Mouse (Mus musculus) stomach, embryonic 15.5 days (tissue): ENCODE results near the gene 1700009N14Rik. TPM values are rescaled to one million over a fixed set of nuclear protein-coding genes. Genes with fewer than 3 reads are reported as not detected.

ENCODE experiments used
- ATAC-seq: fragments of 200-750 bp; cut with Nextera tagmentation; 2 replicates; pipeline ENCODE4 v1.8.0; 2017; ENCODE audit warnings: low read depth, moderate number of reproducible peaks, moderate TSS enrichment; ENCODE audit not compliant: insufficient read depth, low FRiP score
- H3K27ac ChIP-seq: fragments of 300-500 bp; sonication (generic); 2 replicates; pipeline ENCODE4 v1.5.1; 2015; ENCODE audit warnings: mild to moderate bottlenecking, inconsistent platforms
- H3K27me3 ChIP-seq: fragments of 300-500 bp; sonication (generic); replicated peaks from 2 replicates; pipeline ENCODE4 v1.6.1; 2015; ENCODE audit warnings: inconsistent platforms
- H3K36me3 ChIP-seq: fragments of 300-500 bp; sonication (generic); 2 replicates; pipeline ENCODE4 v1.6.1; 2015; ENCODE audit warnings: inconsistent platforms
- H3K4me1 ChIP-seq: fragments of 300-500 bp; sonication (generic); 2 replicates; pipeline ENCODE4 v1.6.1; 2015; ENCODE audit warnings: inconsistent platforms
- H3K4me2 ChIP-seq: fragments of 300-500 bp; sonication (generic); 2 replicates; pipeline ENCODE4 v1.6.1; 2015; ENCODE audit warnings: mild to moderate bottlenecking, inconsistent platforms
- H3K4me3 ChIP-seq: fragments of 300-500 bp; sonication (generic); replicated peaks from 2 replicates; pipeline ENCODE4 v1.5.1; 2015; ENCODE audit warnings: inconsistent platforms
- H3K9ac ChIP-seq: fragments of 300-500 bp; sonication (generic); 2 replicates; pipeline ENCODE4 v1.6.1; 2015; ENCODE audit warnings: inconsistent platforms
- H3K9me3 ChIP-seq: fragments of 300-500 bp; sonication (generic); 2 replicates; pipeline ENCODE4 v1.6.1; 2016; ENCODE audit warnings: inconsistent platforms
- WGBS: fragments of 180-500 bp; shearing (Covaris S2); methylation state at CpG from one replicate; pipeline ENCODE4 v1.1.7; 2015; 5-methylcytosine and 5-hydroxymethylcytosine counted together
- polyA plus RNA-seq: library from polyadenylated mRNA; unstranded; fragments of >200 nt; fragmentation: Nextera tagmentation; extraction: Ambion mirVana; gene quantifications from 2 replicates; pipeline ENCODE4 v1.2.1, GENCODE M21; 2015

Gene 1700009N14Rik
- polyA plus RNA-seq = 0.10 and 0.17 TPM in 2 replicates

DNA sequence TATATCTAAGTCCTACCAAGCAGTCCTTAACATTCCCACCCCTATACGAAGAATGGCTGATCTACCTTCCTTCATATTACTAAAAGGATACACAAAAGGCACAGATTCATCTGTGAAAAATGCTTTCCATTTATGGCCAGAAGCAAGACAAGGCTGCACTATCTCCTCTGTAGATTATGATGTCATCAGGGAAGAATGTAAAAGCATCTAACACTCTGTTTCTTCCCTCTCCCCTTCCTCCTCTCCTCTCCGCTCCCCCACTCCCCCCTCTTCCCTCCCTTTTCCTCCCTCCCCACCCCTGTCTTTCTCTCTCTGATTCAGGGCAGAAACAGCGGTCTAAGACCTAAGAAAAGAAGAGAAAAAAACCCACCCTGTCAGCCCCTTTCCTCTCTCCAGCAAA is at the start of gene 1700009N14Rik:
Gene 1700009N14Rik (plus strand): TSS at position 227 of the 400 bp plus-strand sequence.
- H3K36me3 ChIP-seq = no peaks in the 10 kb centered on the region
- H3K9me3 ChIP-seq = no peaks in the 10 kb centered on the region
- no peak within 1 kb of the TSS for H3K4me2 ChIP-seq
- H3K4me3 ChIP-seq = no peak within 1 kb of the TSS
- H3K27ac ChIP-seq = no peak within 1 kb of the TSS
- H3K4me1 ChIP-seq = no peaks in the 10 kb centered on the region
- WGBS = 46% methylated on average over 3 of the region's 3 CpGs
- no peak for ATAC-seq
- H3K27me3 ChIP-seq = no peaks in the 10 kb centered on the region
- no peak within 1 kb of the TSS for H3K9ac ChIP-seq

DNA sequence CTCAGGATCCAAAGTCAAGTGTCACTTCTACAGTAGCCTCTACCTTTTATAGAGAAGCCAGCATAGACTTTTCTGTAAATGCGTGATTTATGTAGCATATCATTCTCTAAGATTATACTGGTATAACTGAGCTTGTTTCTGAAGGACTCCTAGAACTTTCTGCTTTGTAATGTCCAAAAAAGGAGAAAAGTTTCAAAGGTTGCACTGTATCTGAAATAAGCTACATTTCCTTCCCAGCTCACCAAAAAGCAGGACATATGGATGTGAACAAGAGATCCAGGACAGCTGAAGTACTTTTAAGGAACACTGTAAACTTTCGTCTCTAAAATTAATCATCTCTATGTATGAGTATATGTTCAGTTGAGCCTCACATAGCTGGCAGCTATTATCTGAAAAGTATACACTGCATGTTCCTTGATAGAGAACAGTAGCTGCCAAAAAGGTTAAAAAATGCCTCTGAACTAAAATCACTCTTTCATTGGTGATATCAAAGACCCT is 12.2 kb upstream of the 1700009N14Rik start:
- H3K4me1 ChIP-seq = no peaks in the 10 kb centered on the region
- no peaks in the 10 kb centered on the region for H3K36me3 ChIP-seq
- WGBS = 67% methylated on average over 2 of the region's 2 CpGs
- H3K4me3 ChIP-seq = no peak overlapping the region
- ATAC-seq = no peak
- H3K4me2 ChIP-seq = no peak overlapping the region
- no peaks in the 10 kb centered on the region for H3K9me3 ChIP-seq
- no peak overlapping the region for H3K27ac ChIP-seq
- no peaks in the 10 kb centered on the region for H3K27me3 ChIP-seq
- no peak overlapping the region for H3K9ac ChIP-seq

DNA sequence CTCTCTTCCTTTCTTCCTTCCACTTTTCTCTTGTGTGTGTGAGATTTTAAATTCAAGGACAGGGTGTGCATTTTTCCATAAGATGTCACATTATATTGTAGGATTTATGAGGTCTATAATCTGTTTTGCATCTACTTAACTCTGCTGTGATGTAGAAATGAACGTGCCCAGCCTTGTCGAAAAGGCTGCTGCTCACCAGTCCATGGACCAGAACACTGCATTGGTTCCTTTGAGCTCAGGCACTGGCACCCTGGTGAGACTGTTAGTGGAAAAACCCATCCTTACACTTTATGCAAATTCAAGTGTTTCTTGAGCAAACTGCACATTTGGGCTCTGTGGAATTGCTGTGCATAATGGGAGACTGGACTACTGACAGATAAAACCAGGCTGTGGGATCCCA is 24.2 kb downstream of the 1700009N14Rik start:
- Histone ChIP-seq H3K27me3 (no peaks in the 10 kb centered on the region), H3K9ac (no peak overlapping the region), H3K4me2 (no peak overlapping the region), H3K4me3 (no peak overlapping the region), H3K36me3 (no peaks in the 10 kb centered on the region), H3K27ac (no peak overlapping the region), H3K9me3 (no peaks in the 10 kb centered on the region), H3K4me1 (no peaks in the 10 kb centered on the region)
- no peak for ATAC-seq
- 88% methylated on average over 2 of the region's 2 CpGs for WGBS

DNA sequence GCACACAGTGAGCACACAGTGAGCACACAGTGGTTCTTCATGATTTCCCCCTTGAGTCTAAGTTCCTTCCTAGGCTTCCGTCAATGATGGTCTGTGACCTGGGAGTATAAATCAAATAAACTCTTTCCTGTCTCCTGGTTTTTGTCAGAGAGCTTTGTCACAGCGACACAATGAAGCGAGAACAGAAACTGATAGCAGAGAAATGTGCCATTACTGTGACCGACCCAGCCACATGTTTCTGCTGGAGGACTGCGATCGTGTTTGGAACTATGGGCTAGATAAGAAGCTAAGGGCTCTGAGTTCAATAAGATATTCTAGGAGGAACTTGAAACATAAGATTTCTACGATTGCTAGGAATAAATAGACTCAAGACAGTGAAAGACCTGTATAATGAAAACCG is 36.3 kb downstream of the 1700009N14Rik start:
- 65% methylated on average over 8 of the region's 8 CpGs for WGBS
- Histone ChIP-seq H3K27ac (no peak overlapping the region), H3K4me2 (no peak overlapping the region), H3K4me3 (no peak overlapping the region), H3K4me1 (no peaks in the 10 kb centered on the region), H3K9ac (no peak overlapping the region), H3K36me3 (no peaks in the 10 kb centered on the region), H3K9me3 (no peaks in the 10 kb centered on the region), H3K27me3 (no peaks in the 10 kb centered on the region)
- ATAC-seq = no peak

DNA sequence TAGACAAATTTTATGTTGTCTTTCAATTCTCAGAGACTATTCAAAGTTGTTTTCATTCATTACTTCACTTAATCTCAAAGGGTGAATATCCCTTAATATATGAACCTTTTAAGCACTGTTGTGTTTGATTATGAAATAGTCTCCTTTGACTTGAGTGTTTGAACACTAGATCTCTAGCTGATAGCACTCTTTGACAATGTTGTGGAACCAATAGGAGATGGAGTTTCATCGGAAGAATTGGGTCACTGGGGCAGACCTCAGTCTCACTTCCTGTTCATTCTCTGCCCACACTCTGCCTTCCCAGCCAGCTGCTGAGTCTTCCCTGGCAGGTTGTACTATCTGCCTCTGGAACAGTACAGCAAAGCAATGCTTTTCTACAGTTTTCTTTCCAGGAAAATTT is 43.5 kb downstream of the 1700009N14Rik start:
- no peak for ATAC-seq
- no peaks in the 10 kb centered on the region for H3K36me3 ChIP-seq
- no peak overlapping the region for H3K27ac ChIP-seq
- WGBS = 53% methylated on average over 1 of the region's 1 CpGs
- no peaks in the 10 kb centered on the region for H3K27me3 ChIP-seq
- no peak overlapping the region for H3K9ac ChIP-seq
- no peak overlapping the region for H3K4me2 ChIP-seq
- no peaks in the 10 kb centered on the region for H3K4me1 ChIP-seq
- no peak overlapping the region for H3K4me3 ChIP-seq
- no peaks in the 10 kb centered on the region for H3K9me3 ChIP-seq

DNA sequence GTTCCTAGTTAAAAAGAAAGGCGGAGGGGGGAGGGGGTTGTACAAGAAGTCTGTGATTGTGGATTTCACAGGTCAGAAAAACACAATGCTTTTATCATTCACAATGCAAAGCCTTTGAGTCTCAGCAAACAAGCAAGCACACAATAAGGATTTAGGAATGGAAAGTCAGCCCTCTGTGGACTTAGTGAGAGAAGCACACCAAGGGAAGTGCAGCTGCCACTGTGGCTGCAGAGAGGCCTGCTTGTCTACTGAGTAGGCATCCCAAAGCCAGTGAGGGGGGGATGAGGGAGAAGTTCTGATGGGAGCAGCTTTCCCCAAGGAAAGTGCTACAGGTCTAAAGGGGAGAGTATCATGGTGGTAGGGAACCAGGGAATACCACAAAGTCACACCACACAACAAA is 45.8 kb downstream of the 1700009N14Rik start:
- Histone ChIP-seq H3K4me2 (no peak overlapping the region), H3K27me3 (no peaks in the 10 kb centered on the region), H3K9me3 (no peaks in the 10 kb centered on the region), H3K4me3 (no peak overlapping the region), H3K9ac (no peak overlapping the region), H3K4me1 (no peaks in the 10 kb centered on the region), H3K27ac (no peak overlapping the region), H3K36me3 (no peaks in the 10 kb centered on the region)
- ATAC-seq = no peak
- WGBS = 72% methylated on average over 1 of the region's 1 CpGs
